Mouse (Mus musculus) heart, embryonic 15.5 days (tissue): Measurements from ENCODE around the gene Sde2. TPM values are rescaled to one million over a fixed set of nuclear protein-coding genes. Genes with fewer than 3 reads are reported as not detected.
"Not testable (repeated sequence)": the region's sequence is repeated elsewhere in the genome, so short reads cannot be mapped to it uniquely, and the experiment has no call there.

Experiments used
- ATAC-seq: fragments of 200-750 bp; cut with Nextera tagmentation; replicated peaks from 2 replicates; pipeline ENCODE4 v1.8.0; 2017; ENCODE audit warnings: low read depth, moderate TSS enrichment; ENCODE audit not compliant: insufficient number of reproducible peaks, insufficient read depth, low FRiP score
- H3K27ac ChIP-seq: fragments of 300-500 bp; sonication (generic); 2 replicates; pipeline ENCODE4 v1.5.1; 2015; ENCODE audit warnings: mild to moderate bottlenecking, inconsistent platforms
- H3K27me3 ChIP-seq: fragments of 300-500 bp; sonication (generic); 2 replicates; pipeline ENCODE4 v1.6.1; 2015; ENCODE audit warnings: inconsistent platforms
- H3K36me3 ChIP-seq: fragments of 300-500 bp; sonication (generic); 2 replicates; pipeline ENCODE4 v1.6.1; 2015; ENCODE audit warnings: mild to moderate bottlenecking, inconsistent platforms
- H3K4me1 ChIP-seq: fragments of 300-500 bp; sonication (generic); replicated peaks from 2 replicates; pipeline ENCODE4 v1.6.1; 2015; ENCODE audit warnings: inconsistent platforms
- H3K4me2 ChIP-seq: fragments of 300-500 bp; sonication (generic); 2 replicates; pipeline ENCODE4 v1.6.1; 2015; ENCODE audit warnings: inconsistent platforms, mild to moderate bottlenecking, moderate library complexity
- H3K4me3 ChIP-seq: fragments of 300-500 bp; sonication (generic); 2 replicates; pipeline ENCODE4 v1.5.1; 2015; ENCODE audit warnings: mild to moderate bottlenecking, inconsistent platforms
- H3K9ac ChIP-seq: fragments of 300-500 bp; sonication (generic); 2 replicates; pipeline ENCODE4 v1.6.1; 2015; ENCODE audit warnings: mild to moderate bottlenecking, inconsistent platforms
- H3K9me3 ChIP-seq: fragments of 300-500 bp; sonication (generic); replicated peaks from 2 replicates; pipeline ENCODE4 v1.6.1; 2016; ENCODE audit warnings: inconsistent platforms
- WGBS: fragments of 180-500 bp; shearing (Covaris S2); methylation state at CpG from one replicate; pipeline ENCODE4 v1.1.7; 2015; ENCODE audit warnings: mixed read lengths; 5-methylcytosine and 5-hydroxymethylcytosine counted together
- polyA plus RNA-seq: library from polyadenylated mRNA; unstranded; fragments of >200 nt; fragmentation: Nextera tagmentation; extraction: Ambion mirVana; gene quantifications from 2 replicates; pipeline ENCODE4 v1.2.1, GENCODE M21; 2015

Gene Sde2
- polyA plus RNA-seq, 1 experiment from 2014 or later, result 20.8 TPM

- 84% methylated on average over 8 of the region's 8 CpGs for WGBS
- H3K27ac ChIP-seq, ATAC-seq, H3K4me3 ChIP-seq, H3K9me3 ChIP-seq, H3K4me2 ChIP-seq, H3K27me3 ChIP-seq, H3K36me3 ChIP-seq, H3K4me1 ChIP-seq, H3K9ac ChIP-seq: not testable (repeated sequence)
Observed at GRCm38 (mm10) chr1:180836467-180836866, 14.5 kb upstream of the Sde2 start.

- H3K36me3 ChIP-seq, result no peaks in the 10 kb centered on the region
- no peak overlapping the region for H3K9ac ChIP-seq
- H3K4me1 ChIP-seq, result no peaks in the 10 kb centered on the region
- 73% methylated on average over 5 of the region's 5 CpGs for WGBS
- H3K4me3 ChIP-seq, result no peak overlapping the region
- no peak for ATAC-seq
- H3K4me2 ChIP-seq, result no peak overlapping the region
- H3K9me3 ChIP-seq, result no peaks in the 10 kb centered on the region
- H3K27me3 ChIP-seq, result no peaks in the 10 kb centered on the region
- H3K27ac ChIP-seq, result no peak overlapping the region
Observed at GRCm38 (mm10) chr1:180837186-180837585, 13.7 kb upstream of the Sde2 start.

GRCm38 (mm10) chr1:180838014-180838413 is 12.9 kb upstream of the Sde2 start:
- H3K4me1 ChIP-seq, result no peaks in the 10 kb centered on the region
- WGBS, result 52% methylated on average over 6 of the region's 6 CpGs
- no peak overlapping the region for H3K4me2 ChIP-seq
- no peaks in the 10 kb centered on the region for H3K27me3 ChIP-seq
- no peak overlapping the region for H3K27ac ChIP-seq
- ATAC-seq, result no peak
- H3K9ac ChIP-seq, result no peak overlapping the region
- no peaks in the 10 kb centered on the region for H3K36me3 ChIP-seq
- no peak overlapping the region for H3K4me3 ChIP-seq
- H3K9me3 ChIP-seq, result no peaks in the 10 kb centered on the region

- Histone ChIP-seq H3K4me1 (no peaks in the 10 kb centered on the region), H3K36me3 (no peaks in the 10 kb centered on the region), H3K9ac (no peak overlapping the region), H3K27ac (no peak overlapping the region), H3K9me3 (no peaks in the 10 kb centered on the region), H3K27me3 (no peaks in the 10 kb centered on the region), H3K4me2 (no peak overlapping the region), H3K4me3 (no peak overlapping the region)
- no peak for ATAC-seq
- WGBS, result 69% methylated on average over 8 of the region's 8 CpGs
Observed at GRCm38 (mm10) chr1:180839201-180839910, 11.6 kb upstream of the Sde2 start.

GRCm38 (mm10) chr1:180841561-180842300 is 9.2 kb upstream of the Sde2 start:
- no peak overlapping the region for H3K9ac ChIP-seq
- no peaks in the 10 kb centered on the region for H3K9me3 ChIP-seq
- no peak overlapping the region for H3K27ac ChIP-seq
- no peaks in the 10 kb centered on the region for H3K27me3 ChIP-seq
- no peak overlapping the region for H3K4me2 ChIP-seq
- no peak overlapping the region for H3K4me3 ChIP-seq
- no peaks in the 10 kb centered on the region for H3K4me1 ChIP-seq
- no peaks in the 10 kb centered on the region for H3K36me3 ChIP-seq
- ATAC-seq, result no peak
- 80% methylated on average over 8 of the region's 8 CpGs for WGBS

GRCm38 (mm10) chr1:180848114-180848510 is 2.8 kb upstream of the Sde2 start:
- no peaks in the 10 kb centered on the region for H3K27me3 ChIP-seq
- H3K9me3 ChIP-seq, result no peaks in the 10 kb centered on the region
- 4% methylated on average over 9 of the region's 9 CpGs for WGBS
- H3K27ac ChIP-seq, result peak overlapping the region; percentile 96
- H3K4me2 ChIP-seq, result peak overlapping the region; percentile 63
- ATAC-seq, result peak; percentile 47
- peak overlapping the region; percentile 34; the same call in 1 of the 2 replicates for H3K9ac ChIP-seq
- peak overlapping the region; percentile 38 for H3K4me3 ChIP-seq
- peaks cover 42% of the 10 kb centered on the region for H3K4me1 ChIP-seq
- no peaks in the 10 kb centered on the region for H3K36me3 ChIP-seq

- 11% methylated on average over 11 of the region's 11 CpGs for WGBS
- no peaks in the 10 kb centered on the region for H3K9me3 ChIP-seq
- peak overlapping the region; percentile 96 for H3K27ac ChIP-seq
- H3K36me3 ChIP-seq, result no peaks in the 10 kb centered on the region
- H3K4me1 ChIP-seq, result peaks cover 42% of the 10 kb centered on the region
- peak overlapping the region; percentile 38 for H3K4me3 ChIP-seq
- ATAC-seq, result peak; percentile 5; the same call in 1 of the 2 replicates
- H3K27me3 ChIP-seq, result no peaks in the 10 kb centered on the region
- peak overlapping the region; percentile 21; the same call in 1 of the 2 replicates for H3K9ac ChIP-seq
- peak overlapping the region; percentile 63 for H3K4me2 ChIP-seq
Observed at GRCm38 (mm10) chr1:180848511-180849241, 2.3 kb upstream of the Sde2 start.

- peaks cover 42% of the 10 kb centered on the region for H3K4me1 ChIP-seq
Observed at GRCm38 (mm10) chr1:180849701-180850301, 1.1 kb upstream of the Sde2 start.

GRCm38 (mm10) chr1:180858763-180859162 is 7.8 kb downstream of the Sde2 start:
- peaks cover 78% of the 10 kb centered on the region for H3K36me3 ChIP-seq
- no peaks in the 10 kb centered on the region for H3K27me3 ChIP-seq
- no peak overlapping the region for H3K4me2 ChIP-seq
- no peak for ATAC-seq
- no peak overlapping the region for H3K4me3 ChIP-seq
- no peak overlapping the region for H3K9ac ChIP-seq
- H3K9me3 ChIP-seq, result no peaks in the 10 kb centered on the region
- no peaks in the 10 kb centered on the region for H3K4me1 ChIP-seq
- no peak overlapping the region for H3K27ac ChIP-seq

More at GRCm38 (mm10) chr1:180849701-180850301, 1.1 kb upstream of the Sde2 start:
- Histone ChIP-seq H3K27ac (peak overlapping the region; percentile 96), H3K36me3 (no peaks in the 10 kb centered on the region), H3K9me3 (no peaks in the 10 kb centered on the region), H3K4me3 (peak overlapping the region; percentile 90), H3K27me3 (no peaks in the 10 kb centered on the region), H3K9ac (peak overlapping the region; percentile 54), H3K4me2 (peak overlapping the region; percentile 61)
- ATAC-seq, result no peak
- 31% methylated on average over 11 of the region's 11 CpGs for WGBS

GRCm38 (mm10) chr1:180860030-180860429 is 9.1 kb downstream of the Sde2 start:
- H3K9ac ChIP-seq, result no peak overlapping the region
- no peak overlapping the region for H3K4me3 ChIP-seq
- no peaks in the 10 kb centered on the region for H3K9me3 ChIP-seq
- WGBS, result 69% methylated on average over 6 of the region's 6 CpGs
- H3K27ac ChIP-seq, result no peak overlapping the region
- peaks cover 81% of the 10 kb centered on the region for H3K36me3 ChIP-seq
- H3K4me1 ChIP-seq, result no peaks in the 10 kb centered on the region
- H3K4me2 ChIP-seq, result no peak overlapping the region
- ATAC-seq, result no peak
- H3K27me3 ChIP-seq, result no peaks in the 10 kb centered on the region

- H3K9ac ChIP-seq, result no peak overlapping the region
- no peaks in the 10 kb centered on the region for H3K27me3 ChIP-seq
- WGBS, result 5% methylated on average over 1 of the region's 1 CpGs
- H3K4me2 ChIP-seq, result no peak overlapping the region
- no peaks in the 10 kb centered on the region for H3K4me1 ChIP-seq
- peaks cover 75% of the 10 kb centered on the region for H3K36me3 ChIP-seq
- no peak overlapping the region for H3K4me3 ChIP-seq
- no peak for ATAC-seq
- no peaks in the 10 kb centered on the region for H3K9me3 ChIP-seq
- no peak overlapping the region for H3K27ac ChIP-seq
Observed at GRCm38 (mm10) chr1:180863606-180864005, 12.7 kb downstream of the Sde2 start.
